In the genomic region with DNA sequence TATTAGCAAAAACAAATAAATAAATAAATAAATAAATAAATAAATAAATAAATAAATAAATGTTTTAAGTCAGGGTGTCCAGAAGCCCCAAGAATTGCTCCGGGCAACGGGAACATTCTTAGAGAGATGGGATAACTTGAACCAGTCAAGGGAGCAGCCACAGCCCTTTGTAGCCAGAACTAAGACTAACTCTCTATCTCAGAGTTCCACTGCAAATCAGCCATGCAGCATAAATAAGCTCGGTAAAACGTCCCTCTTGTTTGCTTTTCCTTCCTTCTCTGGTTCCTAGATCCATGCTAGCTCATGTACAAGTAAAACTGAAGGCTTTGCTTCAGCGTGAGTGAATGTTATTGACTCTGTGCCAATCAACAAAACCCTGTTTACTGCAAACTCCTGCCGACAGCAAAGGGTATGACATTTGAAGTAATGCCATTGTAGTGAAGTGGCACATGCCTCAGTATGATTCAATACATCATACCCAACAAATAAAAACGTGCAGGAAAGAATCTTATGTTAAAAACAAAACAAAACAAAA, we compare ENCODE assay signal across 17 mouse cellular contexts. TPM values are rescaled to one million over a fixed set of nuclear protein-coding genes. Genes with fewer than 3 reads are reported as not detected.
DNase-seq lines count a peak whose midpoint lies in the region; ATAC-seq and TF ChIP-seq lines count a peak whose summit lies in the region.
"Had no signal": no experiment of that assay in that cellular context is flagged by ENCODE, and none has a peak within 500 bp of the region (broad histone marks: within the 10 kb centered on the region; RNA-seq: fewer than 3 reads in every experiment).

No protein-coding gene starts in this region.

- no peaks in the 10 kb centered on the region for H3K9me3 ChIP-seq in liver, embryonic 16.5 days (replicated peaks; ENCODE audit: control insufficient read depth, low read length)
- H3K9me3 ChIP-seq: forebrain, embryonic 12.5 days; heart, embryonic 15.5 days; megakaryocyte, embryonic 14.5 days had no signal

- intact Hi-C loops in gastrocnemius, adult 2 months (cut with DNase I), result no loop called here

- WGBS in liver, embryonic 16.5 days (ENCODE audit: insufficient replicate concordance), result 49% methylated on average over 7 of the region's 7 CpGs

- H3K27ac ChIP-seq in gastrocnemius, adult 2 months, result peak overlapping the region; percentile 82
- H3K27ac ChIP-seq in liver, embryonic 16.5 days (ENCODE audit: low read length), result no peak overlapping the region
- H3K27ac ChIP-seq: forebrain, embryonic 12.5 days; heart, embryonic 15.5 days had no signal

- peak overlapping the region; percentile 72 for H3K4me3 ChIP-seq in gastrocnemius, adult 2 months
- no peak overlapping the region for H3K4me3 ChIP-seq in liver, embryonic 16.5 days (ENCODE audit: low read depth, low read length)
- H3K4me3 ChIP-seq: forebrain, embryonic 12.5 days; heart, embryonic 15.5 days; megakaryocyte, embryonic 14.5 days had no signal

- TF ChIP-seq CTCF in gastrocnemius, adult 2 months (IDR thresholded peaks at IDR 0.05), result no peak; the same call in 1 of the 2 replicates

- no peak overlapping the region for H3K9ac ChIP-seq in liver, embryonic 16.5 days (ENCODE audit: low read depth, low read length)
- H3K9ac ChIP-seq: forebrain, embryonic 12.5 days; heart, embryonic 15.5 days had no signal

- no peak for ATAC-seq in liver, embryonic 16.5 days (ENCODE audit: low read depth)
- ATAC-seq: hindbrain, embryonic 16.5 days had no signal

- DNase-seq in gastrocnemius, adult 2 months, result no peak
- no peak for DNase-seq in gastrocnemius, adult 18-20 months (ENCODE audit: low spot score)
- DNase-seq in liver (no peak), adipocyte (ENCODE audit: low spot score) (peak; percentile 85)
- DNase-seq in lung, postnatal 36 days, result peak; percentile 8
- no peak for DNase-seq in yolk sac, embryonic 10.5 days (ENCODE audit: low spot score)
- no peak for DNase-seq in cerebellum, postnatal 14 days
- DNase-seq: cerebellum, adult 2 months; embryo, embryonic 11 days; gastrocnemius, postnatal 14 days had no signal

- H3K27me3 ChIP-seq in liver, embryonic 16.5 days (ENCODE audit: control insufficient read depth, insufficient read depth, low read depth, low read length), result no peaks in the 10 kb centered on the region
- H3K27me3 ChIP-seq: forebrain, embryonic 12.5 days; heart, embryonic 15.5 days; megakaryocyte, embryonic 14.5 days had no signal

- 0 out of 2 replicates have a peak overlapping the region, but pooled peaks have one; percentile 17 for H3K4me2 ChIP-seq in liver, embryonic 16.5 days (ENCODE audit: low read depth, low read length)
- H3K4me2 ChIP-seq: forebrain, embryonic 12.5 days; heart, embryonic 15.5 days had no signal

- H3K4me1 ChIP-seq in liver, embryonic 16.5 days (ENCODE audit: control insufficient read depth, low read depth, low read length), result no peaks in the 10 kb centered on the region
- H3K4me1 ChIP-seq: forebrain, embryonic 12.5 days; heart, embryonic 15.5 days; megakaryocyte, embryonic 14.5 days had no signal

- H3K36me3 ChIP-seq in liver, embryonic 16.5 days (ENCODE audit: control insufficient read depth, insufficient read depth), result no peaks in the 10 kb centered on the region
- H3K36me3 ChIP-seq: forebrain, embryonic 12.5 days; G1E; heart, embryonic 15.5 days had no signal

RNA-seq across cellular contexts. Expression of gene Abca8a, which starts 0.9 kb away (rescaled TPM):
- 10 to 100 TPM; 37.7 to 44.9 TPM for total RNA-seq in gastrocnemius, adult 2 months (2021)
- 10 to 100 TPM; 29.0 to 38.6 TPM for total RNA-seq in gastrocnemius, adult 18-20 months (2021)
- polyA plus RNA-seq in liver, embryonic 16.5 days (2015; fragmentation: Nextera tagmentation; extraction: Ambion mirVana), result 5.2 and 5.8 TPM in 2 replicates
- polyA plus RNA-seq: forebrain, embryonic 12.5 days; G1E; kidney, embryonic 14.5 days had no signal

Comparison
In these comparisons a context has a peak if more than half of its experiments do, and no peak if none do; other contexts are left out.
1. DNase-seq: peak in adipocyte (single experiment) and lung, postnatal 36 days (single experiment); none in gastrocnemius, adult 2 months (single experiment), gastrocnemius, adult 18-20 months (single experiment), liver (single experiment), yolk sac, embryonic 10.5 days (single experiment) and cerebellum, postnatal 14 days (0 of 2).